Mouse (Mus musculus): ENCODE measurements at regions not wholly inside any gene's neighbourhood (a gene's known extent, or its start where the extent isn't known, plus 50 kb on each side); places are given as distances from the start of the nearest gene placed in this dataset.

GRCm38 (mm10) chr13:101311634-101312314 lies 456.2 kb downstream of the Pik3r1 start:
- H3K4me3 ChIP-seq: no peak overlapping the region
- no peaks in the 10 kb centered on the region for H3K4me1 ChIP-seq
- no peaks in the 10 kb centered on the region for H3K9me3 ChIP-seq (replicated peaks)
- no peak overlapping the region for H3K9ac ChIP-seq
- no peak for ATAC-seq
- H3K36me3 ChIP-seq: no peaks in the 10 kb centered on the region
- H3K27ac ChIP-seq: no peak overlapping the region
- H3K27me3 ChIP-seq (replicated peaks): no peaks in the 10 kb centered on the region
- 63% methylated on average over 3 of the region's 3 CpGs for WGBS (ENCODE audit: insufficient replicate concordance)
- no peak overlapping the region for H3K4me2 ChIP-seq

- no peak overlapping the region for H3K4me3 ChIP-seq
- no peaks in the 10 kb centered on the region for H3K9me3 ChIP-seq (replicated peaks)
- H3K36me3 ChIP-seq: no peaks in the 10 kb centered on the region
- no peaks in the 10 kb centered on the region for H3K27me3 ChIP-seq (replicated peaks)
- 42% methylated on average over 5 of the region's 5 CpGs for WGBS (ENCODE audit: insufficient replicate concordance)
- ATAC-seq: no peak
- H3K4me1 ChIP-seq: no peaks in the 10 kb centered on the region
- H3K9ac ChIP-seq: no peak overlapping the region
- H3K4me2 ChIP-seq: no peak overlapping the region
- no peak overlapping the region for H3K27ac ChIP-seq
Measured at GRCm38 (mm10) chr13:101308724-101309123, 459.3 kb downstream of the Pik3r1 start.

DNA sequence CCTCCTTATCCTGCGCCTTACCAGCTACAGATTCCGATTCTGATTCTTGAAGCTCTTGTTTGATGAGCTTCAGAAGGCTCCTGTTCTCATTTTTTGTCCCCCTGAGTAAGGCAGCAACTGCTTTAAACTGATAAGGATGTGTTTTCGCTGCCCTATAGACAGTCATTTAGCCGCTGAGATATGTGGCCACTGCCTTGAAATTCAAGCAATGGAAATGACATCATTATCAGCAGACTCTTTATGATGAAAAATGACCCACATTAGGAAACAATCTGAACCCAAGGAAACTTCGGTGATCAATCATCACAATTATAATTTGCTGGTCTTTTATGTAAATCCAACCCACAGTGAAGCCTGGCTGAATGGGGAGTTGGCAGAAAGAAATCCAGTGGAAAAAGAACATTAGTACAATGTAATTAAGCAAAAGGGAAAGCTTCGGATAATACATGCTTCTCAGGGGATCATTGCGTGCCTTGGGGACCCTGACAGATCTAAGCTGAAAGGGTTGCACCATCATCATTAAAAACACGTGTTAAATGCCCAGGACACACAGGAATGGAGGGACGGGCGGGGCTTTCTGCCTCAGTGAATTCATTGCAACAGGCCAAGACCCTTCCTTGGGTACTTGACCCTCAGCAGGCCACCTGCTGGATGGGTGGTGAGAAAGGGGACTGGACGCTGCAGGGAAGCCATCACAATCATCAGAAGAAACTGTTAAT lies 462.2 kb downstream of the Pik3r1 start:
- Histone ChIP-seq H3K4me3 (no peak overlapping the region), H3K4me1 (no peaks in the 10 kb centered on the region), H3K9me3 (replicated peaks) (no peaks in the 10 kb centered on the region), H3K4me2 (no peak overlapping the region), H3K27ac (no peak overlapping the region), H3K36me3 (no peaks in the 10 kb centered on the region), H3K9ac (no peak overlapping the region), H3K27me3 (replicated peaks) (no peaks in the 10 kb centered on the region)
- 54% methylated on average over 11 of the region's 11 CpGs for WGBS (ENCODE audit: insufficient replicate concordance)
- ATAC-seq: no peak

GRCm38 (mm10) chr13:101305063-101305462 lies 463.0 kb downstream of the Pik3r1 start:
- ATAC-seq: no peak
- Histone ChIP-seq H3K9ac (no peak overlapping the region), H3K4me1 (no peaks in the 10 kb centered on the region), H3K27ac (no peak overlapping the region), H3K27me3 (replicated peaks) (no peaks in the 10 kb centered on the region), H3K4me3 (no peak overlapping the region), H3K4me2 (no peak overlapping the region), H3K9me3 (replicated peaks) (no peaks in the 10 kb centered on the region), H3K36me3 (no peaks in the 10 kb centered on the region)
- WGBS (ENCODE audit: insufficient replicate concordance): 63% methylated on average over 6 of the region's 6 CpGs

GRCm38 (mm10) chr13:101301361-101301760 lies 466.7 kb downstream of the Pik3r1 start:
- Histone ChIP-seq H3K4me1 (no peaks in the 10 kb centered on the region), H3K9ac (no peak overlapping the region), H3K9me3 (replicated peaks) (no peaks in the 10 kb centered on the region), H3K4me2 (no peak overlapping the region), H3K27ac (no peak overlapping the region), H3K27me3 (replicated peaks) (no peaks in the 10 kb centered on the region), H3K36me3 (no peaks in the 10 kb centered on the region), H3K4me3 (no peak overlapping the region)
- ATAC-seq: no peak
- WGBS (ENCODE audit: insufficient replicate concordance): 69% methylated on average over 2 of the region's 2 CpGs

DNA sequence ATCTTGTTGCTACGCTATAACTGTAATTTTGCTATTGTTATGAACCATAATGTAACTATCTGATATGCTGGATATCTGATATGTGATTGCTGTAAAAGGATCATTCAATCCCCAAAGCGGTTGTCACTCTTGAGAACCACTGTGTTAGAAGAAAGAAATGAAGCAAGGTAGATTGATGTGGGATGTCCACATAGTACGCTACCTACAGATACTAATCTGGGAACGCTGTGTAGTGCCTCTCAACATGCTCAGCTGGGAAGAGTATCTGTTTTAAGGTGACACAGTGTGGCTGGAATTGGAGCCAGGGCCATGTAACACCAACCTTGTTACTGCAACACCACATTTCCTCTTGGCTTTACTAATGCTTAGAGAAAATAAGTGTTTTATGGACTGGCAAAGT lies 456.2 kb upstream of the Slc30a5 start:
- H3K4me2 ChIP-seq: no peak overlapping the region
- H3K27me3 ChIP-seq (replicated peaks): no peaks in the 10 kb centered on the region
- no peaks in the 10 kb centered on the region for H3K36me3 ChIP-seq
- no peak for ATAC-seq
- H3K9ac ChIP-seq: no peak overlapping the region
- no peaks in the 10 kb centered on the region for H3K4me1 ChIP-seq
- 69% methylated on average over 4 of the region's 4 CpGs for WGBS (ENCODE audit: insufficient replicate concordance)
- H3K4me3 ChIP-seq: no peak overlapping the region
- no peak overlapping the region for H3K27ac ChIP-seq
- H3K9me3 ChIP-seq (replicated peaks): no peaks in the 10 kb centered on the region

DNA sequence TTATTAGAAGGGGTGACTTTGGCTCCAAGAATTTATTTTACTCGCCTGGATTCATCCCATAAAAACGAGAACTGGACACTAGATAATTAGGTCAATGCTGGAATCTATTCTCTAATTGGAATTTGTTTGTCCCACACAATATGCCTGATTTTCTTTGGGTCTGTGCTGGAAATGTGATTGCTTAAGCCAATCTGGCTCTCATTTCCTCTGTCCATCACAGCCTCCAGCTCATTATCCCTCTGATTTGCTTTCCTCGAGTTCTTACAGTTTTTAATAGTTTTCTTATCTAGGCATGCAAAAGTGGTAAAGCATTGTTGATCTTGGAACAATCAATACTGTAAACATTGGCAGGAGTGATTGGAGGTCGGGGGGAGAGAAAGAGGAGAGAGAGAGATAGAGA lies 453.9 kb upstream of the Slc30a5 start:
- H3K36me3 ChIP-seq: no peaks in the 10 kb centered on the region
- H3K9ac ChIP-seq: no peak overlapping the region
- 23% methylated on average over 4 of the region's 4 CpGs for WGBS (ENCODE audit: insufficient replicate concordance)
- H3K4me1 ChIP-seq: no peaks in the 10 kb centered on the region
- no peaks in the 10 kb centered on the region for H3K27me3 ChIP-seq (replicated peaks)
- no peak overlapping the region for H3K4me2 ChIP-seq
- no peak overlapping the region for H3K27ac ChIP-seq
- H3K4me3 ChIP-seq: no peak overlapping the region
- H3K9me3 ChIP-seq (replicated peaks): no peaks in the 10 kb centered on the region
- ATAC-seq: no peak

DNA sequence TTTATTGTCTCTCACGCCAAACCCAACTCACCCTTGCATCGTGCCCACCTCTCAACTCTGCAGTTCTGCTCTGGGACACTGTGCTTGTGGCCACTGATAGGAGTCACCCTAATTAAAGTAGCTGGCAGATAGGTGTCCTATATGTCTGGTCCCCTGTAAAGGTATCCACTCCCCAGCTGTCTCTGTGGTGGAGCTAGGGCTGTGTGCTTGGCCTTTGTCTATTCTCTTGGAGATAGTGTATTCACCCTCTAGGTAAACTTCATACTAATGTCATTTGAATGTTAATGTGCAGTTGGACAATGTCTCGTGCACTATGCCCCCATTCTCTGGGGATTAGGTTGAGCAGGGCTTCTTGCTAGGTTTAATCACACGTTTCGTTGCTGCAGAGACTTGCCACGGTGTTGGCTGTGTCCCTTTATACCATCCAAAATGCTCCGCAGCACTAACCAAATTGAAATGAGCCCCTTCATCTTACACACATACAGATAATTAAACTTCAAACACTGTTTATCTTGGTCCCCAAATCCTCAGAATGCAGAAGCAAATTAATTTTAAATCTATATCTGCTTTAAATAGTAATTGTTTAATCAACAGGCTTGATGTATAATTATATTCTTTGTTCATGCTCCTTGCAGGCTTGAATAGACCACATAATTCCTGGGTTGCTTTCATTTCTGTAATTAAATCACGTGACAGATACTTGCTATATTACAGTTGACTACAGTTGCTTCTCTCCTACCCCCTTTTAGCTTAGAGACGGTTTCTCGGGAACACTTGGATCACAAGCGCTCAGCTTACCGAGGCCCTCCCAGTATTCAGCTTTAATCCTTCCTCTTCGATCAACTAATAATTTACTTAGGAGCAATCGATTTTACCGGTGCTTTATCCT lies 453.0 kb upstream of the Slc30a5 start:
- H3K9me3 ChIP-seq (replicated peaks): no peaks in the 10 kb centered on the region
- no peak for ATAC-seq
- no peaks in the 10 kb centered on the region for H3K4me1 ChIP-seq
- H3K36me3 ChIP-seq: no peaks in the 10 kb centered on the region
- H3K27me3 ChIP-seq (replicated peaks): no peaks in the 10 kb centered on the region
- WGBS (ENCODE audit: insufficient replicate concordance): 69% methylated on average over 15 of the region's 15 CpGs
- H3K4me3 ChIP-seq: no peak overlapping the region
- H3K9ac ChIP-seq: no peak overlapping the region
- no peak overlapping the region for H3K4me2 ChIP-seq
- H3K27ac ChIP-seq: no peak overlapping the region

GRCm38 (mm10) chr13:101278127-101278526 lies 444.9 kb upstream of the Slc30a5 start:
- WGBS (ENCODE audit: insufficient replicate concordance): 26% methylated on average over 1 of the region's 1 CpGs
- no peaks in the 10 kb centered on the region for H3K4me1 ChIP-seq
- H3K27me3 ChIP-seq (replicated peaks): no peaks in the 10 kb centered on the region
- H3K4me3 ChIP-seq: no peak overlapping the region
- no peaks in the 10 kb centered on the region for H3K9me3 ChIP-seq (replicated peaks)
- H3K27ac ChIP-seq: no peak overlapping the region
- H3K4me2 ChIP-seq: no peak overlapping the region
- no peaks in the 10 kb centered on the region for H3K36me3 ChIP-seq
- H3K9ac ChIP-seq: no peak overlapping the region
- no peak for ATAC-seq

DNA sequence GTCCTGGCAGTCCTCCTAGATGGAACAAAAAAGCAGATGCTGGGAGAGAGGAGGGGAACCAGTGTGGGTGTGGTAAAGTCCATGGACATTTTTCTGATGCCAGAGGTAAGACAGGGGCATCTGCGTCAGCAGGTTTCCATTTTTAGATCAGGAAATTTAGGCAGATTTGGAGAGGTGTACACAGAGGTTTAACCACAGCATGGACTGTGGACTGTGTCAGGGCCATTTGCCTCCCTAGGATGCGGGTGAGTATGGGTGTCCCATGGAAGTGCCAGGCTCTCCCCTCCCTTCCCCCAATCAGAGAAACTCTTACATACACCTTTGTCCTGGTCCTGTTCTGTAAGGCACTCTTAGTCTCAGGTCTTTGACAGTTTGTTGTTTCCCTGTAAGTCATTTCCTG lies 443.5 kb upstream of the Slc30a5 start:
- no peak for ATAC-seq
- Histone ChIP-seq H3K4me2 (no peak overlapping the region), H3K27me3 (replicated peaks) (no peaks in the 10 kb centered on the region), H3K9ac (no peak overlapping the region), H3K9me3 (replicated peaks) (no peaks in the 10 kb centered on the region), H3K4me1 (no peaks in the 10 kb centered on the region), H3K27ac (no peak overlapping the region), H3K36me3 (no peaks in the 10 kb centered on the region), H3K4me3 (no peak overlapping the region)
- 64% methylated on average over 2 of the region's 2 CpGs for WGBS (ENCODE audit: insufficient replicate concordance)

DNA sequence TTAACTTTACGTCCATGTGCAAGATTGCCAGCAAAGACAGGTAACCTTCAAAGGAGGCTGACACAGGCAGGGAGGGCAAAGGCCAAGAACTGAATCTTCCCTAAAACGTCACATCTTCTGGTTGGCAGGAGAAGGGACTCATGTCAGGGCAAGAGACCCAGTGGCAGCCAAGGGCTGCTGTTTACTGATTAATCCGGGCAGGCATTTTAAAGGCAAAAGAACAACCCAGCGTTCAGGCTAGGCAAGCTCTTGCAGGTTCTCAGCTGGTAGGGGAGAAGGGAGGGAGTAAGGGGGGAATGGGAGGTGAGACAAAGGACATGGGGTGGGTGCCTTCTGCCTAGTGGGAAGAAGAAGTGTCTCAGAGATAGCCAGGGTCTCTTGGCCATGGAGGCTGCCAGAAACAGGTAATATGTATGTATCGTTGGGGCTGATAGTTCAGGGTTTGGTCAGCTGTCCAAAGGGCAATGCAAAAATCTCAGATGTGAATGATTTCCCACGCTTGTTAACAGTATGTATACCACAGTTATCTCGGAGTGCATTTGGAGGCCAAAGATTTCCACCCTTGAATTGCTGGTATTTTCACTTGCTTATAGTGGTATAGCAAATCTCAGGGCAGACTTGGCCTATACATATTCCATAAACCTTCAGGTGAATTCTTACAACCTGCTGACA lies 441.4 kb upstream of the Slc30a5 start:
- ATAC-seq: no peak
- WGBS (ENCODE audit: insufficient replicate concordance): 57% methylated on average over 7 of the region's 7 CpGs

DNA sequence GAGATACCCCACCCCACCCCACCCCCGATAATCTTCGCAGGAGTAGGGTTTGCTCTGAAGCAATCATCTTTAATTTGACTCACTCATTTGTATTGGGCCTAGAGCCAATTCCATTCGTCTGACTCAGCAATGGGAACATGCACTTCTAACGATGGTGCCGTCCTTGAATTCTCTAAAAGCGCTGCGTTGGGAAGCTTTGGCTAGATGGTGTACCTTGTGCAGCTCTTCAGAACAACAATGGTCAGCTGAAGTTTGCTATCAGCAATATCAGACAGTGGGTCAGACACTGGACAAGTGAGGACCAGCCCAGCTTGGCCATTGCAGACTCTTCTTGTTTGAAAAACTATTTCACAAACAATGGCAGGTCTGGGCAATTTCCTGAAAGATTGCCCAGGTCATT lies 440.1 kb upstream of the Slc30a5 start:
- Histone ChIP-seq H3K9me3 (replicated peaks) (no peaks in the 10 kb centered on the region), H3K27ac (no peak overlapping the region), H3K9ac (no peak overlapping the region), H3K4me1 (no peaks in the 10 kb centered on the region), H3K36me3 (no peaks in the 10 kb centered on the region), H3K4me3 (no peak overlapping the region), H3K4me2 (no peak overlapping the region), H3K27me3 (replicated peaks) (no peaks in the 10 kb centered on the region)
- 71% methylated on average over 7 of the region's 7 CpGs for WGBS (ENCODE audit: insufficient replicate concordance)
- ATAC-seq: no peak

More for the DNA sequence above, 441.4 kb upstream of the Slc30a5 start:
- no peaks in the 10 kb centered on the region for H3K27me3 ChIP-seq (replicated peaks)
- H3K4me2 ChIP-seq: no peak overlapping the region
- no peak overlapping the region for H3K4me3 ChIP-seq
- H3K36me3 ChIP-seq: no peaks in the 10 kb centered on the region
- H3K9me3 ChIP-seq (replicated peaks): no peaks in the 10 kb centered on the region
- H3K4me1 ChIP-seq: no peaks in the 10 kb centered on the region
- no peak overlapping the region for H3K27ac ChIP-seq
- H3K9ac ChIP-seq: no peak overlapping the region
